Mouse (Mus musculus) E14TG2a.4 (cell line): Measurements from ENCODE around the gene Mrpl43.
A peak's percentile ranks its signal among the peaks of the same experiment; 100 is the strongest.

Source experiments
- H3K27me3 ChIP-seq: 2 replicates; pipeline ENCODE4 v1.6.1; 2014; ENCODE audit warnings: low read length, control low read depth; ENCODE audit not compliant: insufficient read depth
- H3K36me3 ChIP-seq: 2 replicates; pipeline ENCODE4 v1.6.1; 2014; ENCODE audit warnings: low read length, control low read depth; ENCODE audit not compliant: insufficient read depth
- H3K4me1 ChIP-seq: replicated peaks from 2 replicates; pipeline ENCODE4 v1.6.1; 2014; ENCODE audit warnings: low read depth, low read length, control low read depth
- H3K4me3 ChIP-seq: replicated peaks from 2 replicates; pipeline ENCODE4 v1.5.1; 2014; ENCODE audit warnings: mild to moderate bottlenecking, low read length
- H3K9me3 ChIP-seq: 2 replicates; pipeline ENCODE4 v1.6.1; 2014; ENCODE audit warnings: low read length, control low read depth
- CTCF ChIP-seq: conservative IDR thresholded peaks from 2 replicates; pipeline ENCODE4 v1.5.1; 2014; ENCODE audit warnings: low read length
- NANOG ChIP-seq: IDR thresholded peaks from 2 replicates; pipeline ENCODE4 v1.6.1; 2014; ENCODE audit warnings: borderline replicate concordance, low read length, mixed read lengths
- POU5F1 ChIP-seq: IDR thresholded peaks from 2 replicates; pipeline ENCODE4 v1.6.1; 2014; ENCODE audit warnings: low read length, borderline replicate concordance

Gene Mrpl43

DNA sequence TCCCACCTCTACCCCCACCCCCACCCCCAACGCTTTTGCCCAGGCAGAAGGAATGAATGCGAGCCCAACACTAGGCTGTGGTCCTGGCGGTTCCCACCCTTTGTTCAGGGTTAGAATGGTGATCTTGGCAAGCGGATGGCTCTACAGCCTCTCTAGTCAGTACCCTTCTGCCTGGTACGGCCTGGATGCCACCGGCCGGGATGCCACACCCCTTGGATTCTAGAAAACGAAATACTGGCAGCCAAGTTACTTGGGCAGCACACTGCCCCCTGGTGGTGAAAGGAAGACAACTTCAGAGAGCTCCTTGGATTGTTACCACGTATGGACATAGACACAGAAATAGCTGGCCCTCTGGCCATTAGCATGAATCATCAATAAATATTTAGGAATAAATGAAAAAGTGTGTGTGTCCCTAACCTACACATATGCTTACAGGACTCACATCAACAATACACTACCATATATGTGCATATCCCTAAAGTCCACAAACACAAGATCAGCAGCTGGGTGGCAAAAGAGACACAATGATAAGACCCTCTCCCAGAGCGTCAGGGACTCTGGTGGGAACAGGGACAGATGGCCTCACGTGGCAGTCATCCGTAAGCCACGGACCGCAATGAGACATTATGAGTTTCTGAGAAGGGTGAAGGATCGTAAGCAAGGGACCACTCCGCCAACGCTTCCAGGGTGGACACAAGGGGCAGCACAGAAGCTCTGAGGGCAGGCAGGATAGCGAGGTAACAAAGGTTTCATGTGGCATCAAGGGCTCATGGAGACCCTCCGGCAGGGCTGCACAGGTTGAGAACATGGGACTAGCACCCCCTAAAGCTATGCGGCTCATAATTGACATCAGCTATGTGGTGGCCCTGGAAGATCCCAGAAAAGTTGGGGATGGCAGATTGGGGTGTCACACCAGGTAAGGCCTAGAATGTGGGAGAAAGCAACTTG lies 24.8 kb upstream of the Mrpl43 start:
- Histone ChIP-seq H3K4me3 (no peak overlapping the region), H3K36me3 (peaks cover 17% of the 10 kb centered on the region)
- no peak for TF ChIP-seq NANOG
- TF ChIP-seq CTCF = peak; percentile 82

DNA sequence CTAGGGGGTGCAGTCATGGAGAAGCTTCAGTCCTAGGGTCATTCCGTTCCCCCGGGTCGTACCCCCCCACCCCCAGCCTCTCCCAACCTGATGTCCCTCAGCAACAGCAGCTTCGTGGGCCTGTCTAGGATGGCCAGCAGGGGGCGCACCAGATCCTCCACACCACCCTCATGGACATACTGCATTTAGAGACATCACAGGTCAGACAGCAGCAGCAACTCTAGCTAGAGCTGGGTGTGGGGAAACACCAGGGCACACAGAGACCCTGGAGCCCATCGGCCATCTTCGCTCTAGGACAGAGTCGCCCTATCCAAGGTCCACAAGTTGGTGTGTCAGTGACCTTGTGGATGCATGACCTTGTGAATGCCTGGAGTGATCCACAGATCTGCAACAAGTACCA lies 23.9 kb upstream of the Mrpl43 start:
- H3K4me3 ChIP-seq = no peak overlapping the region
- H3K36me3 ChIP-seq = peaks cover 25% of the 10 kb centered on the region
- H3K9me3 ChIP-seq = no peaks in the 10 kb centered on the region
- TF ChIP-seq NANOG (no peak), POU5F1 (no peak), CTCF (peak; percentile 76)
- peaks cover 75% of the 10 kb centered on the region for H3K4me1 ChIP-seq
- peaks cover 44% of the 10 kb centered on the region for H3K27me3 ChIP-seq

More for the DNA sequence above, 24.8 kb upstream of the Mrpl43 start:
- Histone ChIP-seq H3K9me3 (no peaks in the 10 kb centered on the region), H3K4me1 (peaks cover 71% of the 10 kb centered on the region), H3K27me3 (peaks cover 42% of the 10 kb centered on the region)

DNA sequence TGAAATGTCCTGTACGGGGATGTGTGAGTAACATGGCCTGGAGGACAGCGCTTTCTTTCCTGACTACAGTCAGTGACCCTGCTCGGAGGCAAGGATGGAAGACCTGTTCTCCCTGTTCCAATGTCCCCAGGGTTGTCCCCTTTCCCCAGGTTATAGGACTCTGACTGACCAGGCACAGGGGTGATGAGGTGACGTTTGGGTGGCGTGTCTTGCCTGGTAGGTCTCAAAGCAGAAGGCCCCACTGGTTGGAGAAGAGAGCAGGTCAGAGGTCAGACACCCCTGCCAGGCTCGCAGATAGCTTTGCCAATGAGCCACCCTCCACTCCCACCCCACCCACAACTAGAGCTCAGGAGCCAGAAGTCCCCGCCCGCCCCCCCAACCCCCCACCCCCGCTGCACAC lies 23.3 kb upstream of the Mrpl43 start:
- no peaks in the 10 kb centered on the region for H3K9me3 ChIP-seq
- peaks cover 49% of the 10 kb centered on the region for H3K27me3 ChIP-seq
- no peak for TF ChIP-seq NANOG
- no peak for TF ChIP-seq POU5F1
- no peak for TF ChIP-seq CTCF
- H3K36me3 ChIP-seq = peaks cover 25% of the 10 kb centered on the region
- H3K4me3 ChIP-seq = no peak overlapping the region
- H3K4me1 ChIP-seq = peaks cover 81% of the 10 kb centered on the region

DNA sequence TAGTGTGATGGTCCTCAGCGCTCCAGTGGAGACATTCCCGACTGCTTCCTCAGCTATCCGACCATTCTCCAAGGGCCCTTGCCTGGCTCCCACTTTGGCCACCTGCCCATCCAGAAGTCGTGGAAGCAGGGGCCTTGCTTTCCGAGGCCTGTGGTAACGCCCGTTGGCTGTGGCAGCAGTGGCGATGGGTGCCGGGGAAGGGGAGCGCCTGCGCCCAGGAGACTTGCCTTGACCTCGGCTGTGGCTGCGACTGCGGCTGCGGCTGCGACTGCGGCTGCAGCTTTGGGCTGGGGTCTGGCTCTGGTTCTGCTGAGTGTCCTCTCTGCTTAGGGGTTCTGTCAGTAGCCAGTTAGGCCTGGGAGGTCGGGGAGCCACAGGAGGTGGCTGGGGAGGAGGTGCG lies 22.5 kb upstream of the Mrpl43 start:
- Histone ChIP-seq H3K36me3 (peaks cover 27% of the 10 kb centered on the region), H3K27me3 (peaks cover 55% of the 10 kb centered on the region), H3K4me1 (peaks cover 87% of the 10 kb centered on the region), H3K4me3 (peak overlapping the region; percentile 67), H3K9me3 (no peaks in the 10 kb centered on the region)
- TF ChIP-seq CTCF = no peak
- no peak for TF ChIP-seq NANOG
- no peak for TF ChIP-seq POU5F1

DNA sequence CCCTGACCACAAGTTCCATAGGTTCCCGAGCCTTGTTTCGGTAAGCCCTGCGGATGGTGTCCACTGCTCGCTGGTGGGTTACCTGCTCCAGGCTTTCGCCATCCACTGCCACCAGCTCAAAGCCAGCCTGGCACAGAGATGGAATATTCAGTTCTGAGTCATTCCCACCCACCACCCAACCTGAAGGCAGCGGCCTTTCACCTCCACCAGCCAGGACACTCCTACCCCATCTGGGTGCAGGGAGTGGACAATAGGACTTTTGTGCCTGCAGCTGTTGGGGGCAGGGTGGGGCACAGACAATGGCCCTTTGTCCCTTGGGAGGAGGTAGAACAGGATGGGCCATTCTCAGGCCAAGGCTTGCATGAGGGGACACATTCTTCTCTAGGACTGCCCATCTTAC lies 21.6 kb upstream of the Mrpl43 start:
- Histone ChIP-seq H3K36me3 (peaks cover 31% of the 10 kb centered on the region), H3K4me1 (peaks cover 84% of the 10 kb centered on the region), H3K27me3 (peaks cover 58% of the 10 kb centered on the region), H3K4me3 (peak overlapping the region; percentile 67), H3K9me3 (no peaks in the 10 kb centered on the region)
- TF ChIP-seq NANOG = no peak
- TF ChIP-seq CTCF = no peak
- no peak for TF ChIP-seq POU5F1

DNA sequence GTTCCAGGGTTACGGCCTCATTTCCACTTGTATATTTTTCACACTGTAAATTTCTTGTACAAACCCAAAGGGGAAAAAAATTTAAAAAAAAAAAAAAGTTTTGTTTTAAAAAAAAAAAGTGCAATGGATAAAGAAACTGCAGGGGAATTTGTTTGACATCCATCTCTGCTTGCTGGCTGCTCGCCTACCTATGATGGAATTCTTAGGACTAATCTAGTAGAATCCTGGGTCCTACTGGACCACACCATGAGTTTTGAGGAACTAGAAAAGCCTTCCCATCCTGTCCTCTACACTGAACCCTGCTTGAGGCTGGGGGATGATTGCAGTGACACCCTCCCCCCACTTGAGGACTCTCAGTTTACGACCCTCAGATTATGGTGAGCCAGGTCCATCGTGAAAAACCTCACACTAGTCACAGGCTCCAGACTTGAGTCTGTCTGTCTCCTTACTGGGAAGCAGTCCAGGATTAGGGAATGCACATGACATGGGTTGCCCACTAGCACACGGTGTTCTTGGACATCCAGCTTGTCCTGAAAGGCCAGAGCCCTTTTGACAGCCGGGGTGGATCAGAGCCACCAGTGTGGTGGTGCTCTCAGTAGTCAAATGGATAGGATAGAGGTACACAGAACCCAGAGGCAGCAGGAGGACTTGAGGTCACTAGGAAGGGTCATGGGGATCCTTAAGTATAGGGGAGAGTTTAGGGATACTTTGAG lies 20.9 kb upstream of the Mrpl43 start:
- TF ChIP-seq POU5F1 (no peak), NANOG (no peak), CTCF (no peak)
- H3K4me1 ChIP-seq = peaks cover 77% of the 10 kb centered on the region

DNA sequence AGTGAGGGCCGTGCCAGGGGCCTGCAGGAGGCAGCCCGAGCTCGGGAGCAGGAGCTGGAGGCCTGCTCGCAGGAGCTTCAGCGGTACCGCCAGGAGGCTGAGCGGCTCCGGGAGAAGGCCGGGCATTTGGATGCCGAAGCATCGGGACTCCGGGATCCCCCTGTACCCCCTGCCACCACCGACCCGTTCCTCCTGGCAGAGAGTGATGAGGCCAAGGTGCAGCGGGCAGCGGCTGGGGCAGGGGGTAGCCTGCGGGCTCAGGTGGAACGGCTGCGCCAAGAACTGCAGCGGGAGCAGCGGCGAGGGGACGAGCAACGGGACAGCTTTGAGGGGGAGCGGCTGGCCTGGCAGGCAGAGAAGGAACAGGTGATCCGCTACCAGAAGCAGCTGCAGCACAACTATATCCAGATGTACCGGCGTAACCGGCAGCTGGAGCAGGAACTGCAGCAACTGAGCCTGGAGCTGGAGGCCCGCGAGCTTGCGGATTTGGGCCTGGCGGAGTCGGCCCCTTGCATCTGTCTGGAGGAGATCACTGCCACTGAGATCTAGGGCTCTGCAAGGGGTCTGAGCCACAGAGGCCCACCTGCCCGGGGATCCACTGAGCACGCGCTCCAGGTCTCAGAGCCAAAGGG lies 19.8 kb upstream of the Mrpl43 start:
- Histone ChIP-seq H3K27me3 (peaks cover 58% of the 10 kb centered on the region), H3K4me1 (peaks cover 76% of the 10 kb centered on the region), H3K9me3 (no peaks in the 10 kb centered on the region), H3K36me3 (peaks cover 48% of the 10 kb centered on the region), H3K4me3 (peak overlapping the region; percentile 71)
- TF ChIP-seq NANOG = no peak
- no peak for TF ChIP-seq POU5F1
- TF ChIP-seq CTCF = no peak

More for the DNA sequence above, 20.9 kb upstream of the Mrpl43 start:
- no peaks in the 10 kb centered on the region for H3K9me3 ChIP-seq
- H3K4me3 ChIP-seq = peak overlapping the region; percentile 71; the same call in 1 of the 2 replicates
- H3K36me3 ChIP-seq = peaks cover 37% of the 10 kb centered on the region
- peaks cover 58% of the 10 kb centered on the region for H3K27me3 ChIP-seq

DNA sequence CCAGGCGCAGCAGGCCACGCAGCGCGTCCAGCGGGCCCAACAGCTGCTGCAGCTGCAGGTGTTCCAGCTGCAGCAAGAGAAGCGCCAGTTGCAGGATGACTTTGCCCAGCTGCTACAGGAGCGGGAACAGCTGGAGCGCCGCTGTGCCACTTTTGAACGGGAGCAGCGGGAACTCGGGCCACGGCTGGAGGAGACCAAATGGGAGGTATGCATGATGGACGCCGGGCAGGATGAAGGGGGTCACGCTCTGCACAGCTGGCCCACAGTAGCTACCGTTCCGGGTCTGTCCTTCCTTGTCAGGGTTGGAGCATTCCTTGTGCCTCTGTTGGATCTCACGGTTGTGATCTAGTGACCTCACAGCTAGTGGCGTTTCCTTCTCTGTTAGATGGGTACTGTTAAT lies 18.5 kb upstream of the Mrpl43 start:
- H3K4me3 ChIP-seq = peak overlapping the region; percentile 60
- H3K36me3 ChIP-seq = peaks cover 49% of the 10 kb centered on the region
- peaks cover 58% of the 10 kb centered on the region for H3K27me3 ChIP-seq
- H3K9me3 ChIP-seq = no peaks in the 10 kb centered on the region
- peaks cover 80% of the 10 kb centered on the region for H3K4me1 ChIP-seq
- TF ChIP-seq POU5F1 (no peak), NANOG (no peak), CTCF (no peak)
